20 mouse cellular contexts compared by ENCODE assay signal in genomic region chr1:45923306-45923705, GRCm38 (mm10). TPM values are rescaled to one million over a fixed set of nuclear protein-coding genes. Genes with fewer than 3 reads are reported as not detected.
DNase-seq lines count a peak whose midpoint lies in the region; ATAC-seq and TF ChIP-seq lines count a peak whose summit lies in the region.
"Had no signal": no experiment of that assay in that cellular context is flagged by ENCODE, and none has a peak within 500 bp of the region (broad histone marks: within the 10 kb centered on the region; RNA-seq: fewer than 3 reads in every experiment).

No protein-coding gene starts in this region.

- no peak for DNase-seq in liver
- no peak for DNase-seq in liver, postnatal 0 days
- DNase-seq in forebrain, postnatal 0 days: no peak
- DNase-seq in cerebellum, postnatal 4 days (ENCODE audit: low spot score in 2 of 2): no peak
- DNase-seq: cerebellum, adult 8-10 months; embryo, embryonic 11 days had no signal

- TF ChIP-seq EP300 in liver, postnatal 0 days (IDR thresholded peaks at IDR 0.05; ENCODE audit: low read depth): no peak

- H3K27ac ChIP-seq in liver, embryonic 12.5 days: no peak overlapping the region
- H3K27ac ChIP-seq in kidney, embryonic 14.5 days (ENCODE audit: low read depth, low read length): no peak overlapping the region
- peak overlapping the region; percentile 41; the same call in 1 of the 2 replicates for H3K27ac ChIP-seq in liver, postnatal 0 days (ENCODE audit: low read depth)
- no peak overlapping the region for H3K27ac ChIP-seq in forebrain, postnatal 0 days (ENCODE audit: low read depth, low read length)
- H3K27ac ChIP-seq: heart, embryonic 15.5 days; hindbrain, embryonic 12.5 days had no signal

- 83% methylated on average over 4 of the region's 4 CpGs for WGBS in liver, embryonic 12.5 days (ENCODE audit: insufficient replicate concordance)
- whole genome bisulfite sequencing in kidney, embryonic 14.5 days: 28% methylated on average over 4 of the region's 4 CpGs
- WGBS in liver, postnatal 0 days (ENCODE audit: insufficient replicate concordance): 62% methylated on average over 4 of the region's 4 CpGs
- 78% methylated on average over 4 of the region's 4 CpGs for WGBS in forebrain, postnatal 0 days

- peak overlapping the region; percentile 22; the same call in 1 of the 2 replicates for H3K9ac ChIP-seq in liver, embryonic 12.5 days
- no peak overlapping the region for H3K9ac ChIP-seq in kidney, embryonic 14.5 days (ENCODE audit: low read depth, low read length)
- H3K9ac ChIP-seq in liver, postnatal 0 days (replicated peaks): 0 out of 2 replicates have a peak overlapping the region, but pooled peaks have one; percentile 18
- no peak overlapping the region for H3K9ac ChIP-seq in forebrain, postnatal 0 days
- H3K9ac ChIP-seq: heart, embryonic 15.5 days; hindbrain, embryonic 12.5 days had no signal

- TF ChIP-seq CTCF in liver, postnatal 0 days (IDR thresholded peaks at IDR 0.05; ENCODE audit: low read depth): no peak
- no peak for TF ChIP-seq CTCF in forebrain, postnatal 0 days (IDR thresholded peaks at IDR 0.05; ENCODE audit: low read depth)

- H3K4me1 ChIP-seq in erythroblast, embryonic 14.5 days (ENCODE audit: control insufficient read depth): peaks cover 42% of the 10 kb centered on the region
- peaks cover 49% of the 10 kb centered on the region for H3K4me1 ChIP-seq in liver, embryonic 12.5 days
- H3K4me1 ChIP-seq in kidney, embryonic 14.5 days (ENCODE audit: control insufficient read depth, insufficient read depth, low read length): 0 out of 2 replicates have a peak, but pooled peaks cover 3% of the 10 kb centered on the region
- H3K4me1 ChIP-seq in liver, postnatal 0 days (ENCODE audit: insufficient read depth): peaks cover 13% of the 10 kb centered on the region
- 0 out of 2 replicates have a peak, but pooled peaks cover 3% of the 10 kb centered on the region for H3K4me1 ChIP-seq in forebrain, postnatal 0 days (ENCODE audit: insufficient read depth)

- peaks cover 61% of the 10 kb centered on the region for H3K36me3 ChIP-seq in erythroblast, embryonic 14.5 days (ENCODE audit: control insufficient read depth)
- H3K36me3 ChIP-seq in liver, embryonic 12.5 days: peaks cover 44% of the 10 kb centered on the region
- H3K36me3 ChIP-seq in kidney, embryonic 14.5 days (ENCODE audit: control insufficient read depth, insufficient read depth, low read length): peaks cover 3% of the 10 kb centered on the region; the same call in 1 of the 2 replicates
- H3K36me3 ChIP-seq in liver, postnatal 0 days (replicated peaks; ENCODE audit: insufficient read depth, low read length): peaks cover 20% of the 10 kb centered on the region
- no peaks in the 10 kb centered on the region for H3K36me3 ChIP-seq in forebrain, postnatal 0 days (ENCODE audit: insufficient read depth)
- H3K36me3 ChIP-seq: heart, embryonic 15.5 days; hindbrain, embryonic 12.5 days had no signal

- no peaks in the 10 kb centered on the region for H3K9me3 ChIP-seq in erythroblast, embryonic 14.5 days (ENCODE audit: control insufficient read depth, low read length)
- H3K9me3 ChIP-seq in liver, embryonic 12.5 days (replicated peaks): no peaks in the 10 kb centered on the region
- H3K9me3 ChIP-seq in kidney, embryonic 14.5 days (ENCODE audit: control insufficient read depth, low read length): no peaks in the 10 kb centered on the region
- no peaks in the 10 kb centered on the region for H3K9me3 ChIP-seq in liver, postnatal 0 days (ENCODE audit: low read length)
- no peaks in the 10 kb centered on the region for H3K9me3 ChIP-seq in forebrain, postnatal 0 days (ENCODE audit: low read length)
- H3K9me3 ChIP-seq: heart, embryonic 15.5 days; hindbrain, embryonic 12.5 days had no signal

- peak overlapping the region; percentile 84 for H3K4me3 ChIP-seq in erythroblast, embryonic 14.5 days (replicated peaks)
- peak overlapping the region; percentile 13; the same call in 1 of the 2 replicates for H3K4me3 ChIP-seq in liver, embryonic 12.5 days
- peak overlapping the region; percentile 69; the same call in 1 of the 2 replicates for H3K4me3 ChIP-seq in kidney, embryonic 14.5 days (ENCODE audit: low read length)
- peak overlapping the region; percentile 79 for H3K4me3 ChIP-seq in liver, postnatal 0 days (ENCODE audit: low read depth, low read length)
- no peak overlapping the region for H3K4me3 ChIP-seq in forebrain, postnatal 0 days (ENCODE audit: low read depth, low read length)
- H3K4me3 ChIP-seq: heart, embryonic 15.5 days; hindbrain, embryonic 12.5 days had no signal

- ATAC-seq in erythroblast, adult 5-6 weeks (replicated peaks; ENCODE audit: low FRiP score, poor library complexity, severe bottlenecking): no peak
- ATAC-seq in liver, embryonic 12.5 days: no peak
- ATAC-seq in kidney, embryonic 14.5 days (ENCODE audit: low FRiP score, low TSS enrichment): no peak
- no peak for ATAC-seq in liver, postnatal 0 days
- no peak for ATAC-seq in forebrain, postnatal 0 days

- peak overlapping the region; percentile 77 for H3K4me2 ChIP-seq in liver, embryonic 12.5 days
- H3K4me2 ChIP-seq in kidney, embryonic 14.5 days (replicated peaks; ENCODE audit: low read depth, low read length): peak overlapping the region; percentile 86
- peak overlapping the region; percentile 83 for H3K4me2 ChIP-seq in liver, postnatal 0 days (ENCODE audit: low read depth, low read length)
- H3K4me2 ChIP-seq in forebrain, postnatal 0 days (ENCODE audit: low read depth): no peak overlapping the region
- H3K4me2 ChIP-seq: heart, embryonic 15.5 days; hindbrain, embryonic 12.5 days had no signal

- no peaks in the 10 kb centered on the region for H3K27me3 ChIP-seq in erythroblast, embryonic 14.5 days (ENCODE audit: control insufficient read depth)
- no peaks in the 10 kb centered on the region for H3K27me3 ChIP-seq in liver, embryonic 12.5 days (replicated peaks)
- peaks cover 4% of the 10 kb centered on the region; the same call in 1 of the 2 replicates for H3K27me3 ChIP-seq in kidney, embryonic 14.5 days (ENCODE audit: control insufficient read depth, insufficient read depth, low read length)
- H3K27me3 ChIP-seq in liver, postnatal 0 days (ENCODE audit: insufficient read depth, low read length): no peaks in the 10 kb centered on the region
- peaks cover 6% of the 10 kb centered on the region for H3K27me3 ChIP-seq in forebrain, postnatal 0 days (ENCODE audit: insufficient read depth, low read length)
- H3K27me3 ChIP-seq: CH12.LX; heart, embryonic 15.5 days had no signal

RNA-seq across cellular contexts. Expression of gene Slc40a1, which starts 3.0 kb away (rescaled TPM):
- 0.36 and 0.51 TPM in 2 replicates for polyA plus RNA-seq in erythroblast, embryonic 14.5 days (2012)
- total RNA-seq in erythroblast, adult 5-6 weeks (2015; ENCODE audit: low replicate concordance): 91.3 and 128 TPM in 2 replicates
- 101 and 135 TPM in 2 replicates for total RNA-seq in erythroblast, adult 5-6 weeks (2017; ENCODE audit: low replicate concordance)
- polyA plus RNA-seq in liver, embryonic 12.5 days (2016; fragmentation: Nextera tagmentation; extraction: Ambion mirVana): 85.3 and 85.7 TPM in 2 replicates
- 64.6 and 101 TPM in 2 replicates for polyA plus RNA-seq in kidney, embryonic 14.5 days (2014; fragmentation: Nextera tagmentation; extraction: Ambion mirVana)
- polyA plus RNA-seq in liver, postnatal 0 days (2015; fragmentation: Nextera tagmentation; extraction: Ambion mirVana): 197 and 219 TPM in 2 replicates
- total RNA-seq in forebrain, postnatal 0 days (2014; rRNA removed): 12.3 and 13.9 TPM in 2 replicates
- 23.8 and 28.7 TPM in 2 replicates for polyA plus RNA-seq in forebrain, postnatal 0 days (2015; fragmentation: Nextera tagmentation; extraction: Ambion mirVana)
- total RNA-seq: CH12.LX had no signal

RNA-seq across cellular contexts. Expression of gene Gm5269, which starts 33.2 kb away (rescaled TPM):
- not detected in 2 replicates for polyA plus RNA-seq in erythroblast, embryonic 14.5 days (2012)
- not detected in 2 replicates for total RNA-seq in erythroblast, adult 5-6 weeks (2015; ENCODE audit: low replicate concordance)
- not detected in 2 replicates for total RNA-seq in erythroblast, adult 5-6 weeks (2017; ENCODE audit: low replicate concordance)
- not detected in 2 replicates for polyA plus RNA-seq in liver, embryonic 12.5 days (2016; fragmentation: Nextera tagmentation; extraction: Ambion mirVana)
- polyA plus RNA-seq in kidney, embryonic 14.5 days (2014; fragmentation: Nextera tagmentation; extraction: Ambion mirVana): not detected in 2 replicates
- polyA plus RNA-seq in liver, postnatal 0 days (2015; fragmentation: Nextera tagmentation; extraction: Ambion mirVana): not detected in 2 replicates
- not detected in 2 replicates for total RNA-seq in forebrain, postnatal 0 days (2014; rRNA removed)
- not detected in 2 replicates for polyA plus RNA-seq in forebrain, postnatal 0 days (2015; fragmentation: Nextera tagmentation; extraction: Ambion mirVana)
- total RNA-seq: CH12.LX; layer of hippocampus, postnatal 10 days; left cerebral cortex, postnatal 36 days had no signal
- polyA plus RNA-seq: brain, embryonic 14.5 days; gonadal fat pad, adult 2 months; heart, embryonic 15.5 days; hindbrain, embryonic 12.5 days; lung, embryonic 16.5 days; testis, adult 2 months; urinary bladder, adult 2 months had no signal

Comparison
In these comparisons a context has a peak if more than half of its experiments do, and no peak if none do; other contexts are left out.
1. H3K9ac ChIP-seq: peak in liver, embryonic 12.5 days (single experiment) and liver, postnatal 0 days (single experiment); none in kidney, embryonic 14.5 days (single experiment) and forebrain, postnatal 0 days (single experiment).
2. RNA of gene Slc40a1, which starts 3.0 kb away (polyA plus RNA-seq): 197 to 219 TPM in liver, postnatal 0 days, 64.6 to 101 TPM in kidney, embryonic 14.5 days, 85.3 to 85.7 TPM in liver, embryonic 12.5 days and 23.8 to 28.7 TPM in forebrain, postnatal 0 days; 0.36 to 0.51 TPM in erythroblast, embryonic 14.5 days; every median in the first group is over 10 times any median in the second.